Mouse (Mus musculus): ENCODE results near the gene Kif24.

DNA sequence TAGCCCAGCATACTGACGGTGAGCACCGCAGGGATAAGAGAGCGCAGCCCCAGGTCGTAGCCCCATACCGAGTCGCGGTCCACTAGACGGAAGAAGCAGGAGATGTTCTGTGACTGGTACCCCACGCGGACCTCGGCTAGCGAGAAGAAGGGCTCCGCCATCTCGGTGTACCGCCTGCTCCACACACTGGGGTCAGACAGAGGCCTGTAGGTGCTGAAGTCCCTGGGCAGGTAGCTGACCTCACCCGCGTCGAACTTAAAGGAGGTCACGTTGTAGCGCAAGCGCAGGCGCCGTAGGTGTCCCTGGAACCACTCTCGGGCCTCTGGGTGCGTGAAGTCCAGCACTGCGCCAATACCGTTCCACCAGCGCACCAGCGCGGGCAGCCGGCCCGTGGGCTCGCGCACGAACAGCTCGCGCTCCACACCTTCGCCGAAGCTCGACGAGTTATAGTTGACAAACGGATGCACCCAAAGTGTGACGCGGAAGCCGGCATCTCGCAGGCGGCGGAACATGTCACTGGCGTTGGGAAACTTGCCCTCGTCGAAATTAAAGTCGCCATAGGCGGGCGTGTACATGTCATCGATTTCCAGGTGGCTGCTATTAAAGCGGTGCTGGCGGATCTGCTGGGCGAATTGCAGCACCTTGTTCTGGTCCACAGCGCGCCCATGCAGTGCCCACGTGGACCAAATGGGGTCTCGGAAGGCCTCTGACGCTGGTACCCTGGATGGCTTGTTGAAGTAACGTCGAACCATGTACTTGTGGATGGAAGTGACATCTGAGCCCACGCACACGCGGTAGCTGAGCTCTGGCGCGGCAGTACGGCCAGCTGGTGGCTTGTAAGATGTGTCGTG is 33.5 kb upstream of the Kif24 start:
- TF ChIP-seq POLR2A (IDR thresholded peaks at IDR 0.05; ENCODE audit: low read depth, low read length) (no peak), CTCF (conservative IDR thresholded peaks at IDR 0.05; ENCODE audit: insufficient read depth, insufficient read length, low read depth, low read length) (no peak)
